ENCODE assay signal across 21 mouse cellular contexts in genomic region chr8:88266801-88267403, GRCm38 (mm10). TPM values are rescaled to one million over a fixed set of nuclear protein-coding genes. Genes with fewer than 3 reads are reported as not detected.
DNase-seq lines count a peak whose midpoint lies in the region; ATAC-seq lines count a peak whose summit lies in the region.
"Had no signal": no experiment of that assay in that cellular context is flagged by ENCODE, and none has a peak within 500 bp of the region (broad histone marks: within the 10 kb centered on the region; RNA-seq: fewer than 3 reads in every experiment).

No protein-coding gene starts in this region.

- peak overlapping the region; percentile 89 for H3K27ac ChIP-seq in lung, embryonic 16.5 days (ENCODE audit: low read length)
- H3K27ac ChIP-seq: forebrain, embryonic 13.5 days; gastrocnemius, adult 2 months; heart, embryonic 10.5 days; heart, embryonic 15.5 days; hindbrain, embryonic 13.5 days; kidney, postnatal 0 days; liver, embryonic 12.5 days; midbrain, embryonic 10.5 days; midbrain, embryonic 15.5 days; neural tube, embryonic 15.5 days; stomach, embryonic 15.5 days had no signal

- H3K9ac ChIP-seq in lung, embryonic 16.5 days (ENCODE audit: low read length), result 0 out of 2 replicates have a peak overlapping the region, but pooled peaks have one; percentile 14
- H3K9ac ChIP-seq: forebrain, embryonic 13.5 days; heart, embryonic 15.5 days; hindbrain, embryonic 13.5 days; liver, embryonic 12.5 days; liver, postnatal 0 days; midbrain, embryonic 15.5 days; neural tube, embryonic 15.5 days; stomach, embryonic 15.5 days had no signal

- no peaks in the 10 kb centered on the region for H3K9me3 ChIP-seq in lung, embryonic 16.5 days (ENCODE audit: control insufficient read depth, low read length)
- H3K9me3 ChIP-seq: forebrain, embryonic 13.5 days; heart, embryonic 10.5 days; heart, embryonic 15.5 days; hindbrain, embryonic 13.5 days; liver, embryonic 12.5 days; midbrain, embryonic 10.5 days; midbrain, embryonic 15.5 days; neural tube, embryonic 15.5 days; stomach, embryonic 15.5 days had no signal

- peak; percentile 89 for DNase-seq in heart, adult 11 months
- no peak for DNase-seq in heart, adult 9 months (ENCODE audit: low spot score in 2 of 2)
- DNase-seq in thymus, postnatal 14 days, result peak; percentile 36
- no peak for DNase-seq in thymus, adult 18-20 months
- no peak for DNase-seq in urinary bladder, adult 2 months (ENCODE audit: low spot score)
- no peak for DNase-seq in gastrocnemius, postnatal 4 days (ENCODE audit: low spot score in 2 of 2)

- peak; percentile 49 for ATAC-seq in lung, embryonic 16.5 days (ENCODE audit: low read depth)
- ATAC-seq: forebrain, embryonic 13.5 days; intestine, embryonic 16.5 days; liver, embryonic 12.5 days; liver, postnatal 0 days; midbrain, embryonic 15.5 days had no signal

- no peak overlapping the region for H3K4me3 ChIP-seq in lung, embryonic 16.5 days (ENCODE audit: low read length)
- H3K4me3 ChIP-seq: erythroblast, embryonic 14.5 days; forebrain, embryonic 13.5 days; gastrocnemius, adult 2 months; heart, embryonic 10.5 days; heart, embryonic 15.5 days; hindbrain, embryonic 13.5 days; liver, embryonic 12.5 days; midbrain, embryonic 10.5 days; midbrain, embryonic 15.5 days; neural tube, embryonic 15.5 days; stomach, embryonic 15.5 days had no signal

- WGBS in lung, embryonic 16.5 days, result 49% methylated on average over 14 of the region's 14 CpGs

- no peaks in the 10 kb centered on the region for H3K36me3 ChIP-seq in lung, embryonic 16.5 days (ENCODE audit: control insufficient read depth, insufficient read depth, low read length)
- H3K36me3 ChIP-seq: heart, embryonic 10.5 days; heart, embryonic 15.5 days; hindbrain, embryonic 13.5 days; liver, embryonic 12.5 days; midbrain, embryonic 10.5 days; midbrain, embryonic 15.5 days; neural tube, embryonic 15.5 days; stomach, embryonic 15.5 days had no signal

- H3K4me1 ChIP-seq in lung, embryonic 16.5 days (replicated peaks; ENCODE audit: control insufficient read depth, insufficient read depth, low read length), result peaks cover 37% of the 10 kb centered on the region
- H3K4me1 ChIP-seq: hindbrain, embryonic 13.5 days; midbrain, embryonic 15.5 days had no signal

- H3K27me3 ChIP-seq in lung, embryonic 16.5 days (ENCODE audit: control insufficient read depth, insufficient read depth, low read depth, low read length), result no peaks in the 10 kb centered on the region

- peak overlapping the region; percentile 21; the same call in 1 of the 2 replicates for H3K4me2 ChIP-seq in lung, embryonic 16.5 days (ENCODE audit: low read depth, low read length)
- H3K4me2 ChIP-seq: forebrain, embryonic 13.5 days; heart, embryonic 15.5 days; hindbrain, embryonic 13.5 days; liver, embryonic 12.5 days; midbrain, embryonic 15.5 days; neural tube, embryonic 15.5 days; stomach, embryonic 15.5 days had no signal

RNA-seq across cellular contexts. Expression of gene Adcy7, which starts 5.3 kb away (rescaled TPM):
- 13.4 and 15.0 TPM in 2 replicates for polyA plus RNA-seq in lung, embryonic 16.5 days (2015; fragmentation: Nextera tagmentation; extraction: Ambion mirVana)
- 15.0 and 15.2 TPM in 2 replicates for polyA plus RNA-seq in urinary bladder, adult 2 months (2012; rRNA removed)
- total RNA-seq in gastrocnemius, postnatal 4 days (2021), result 10 to 100 TPM; 16.8 to 22.7 TPM

Comparison
In these comparisons a context has a peak if more than half of its experiments do, and no peak if none do; other contexts are left out.
1. DNase-seq: peak in heart, adult 11 months (single experiment) and thymus, postnatal 14 days (single experiment); none in heart, adult 9 months (0 of 2), thymus, adult 18-20 months (0 of 2), urinary bladder, adult 2 months (single experiment) and gastrocnemius, postnatal 4 days (0 of 2).